Mouse (Mus musculus): ENCODE measurements at regions not wholly inside any gene's neighbourhood (a gene's known extent, or its start where the extent isn't known, plus 50 kb on each side); places are given as distances from the start of the nearest gene placed in this dataset.

DNA sequence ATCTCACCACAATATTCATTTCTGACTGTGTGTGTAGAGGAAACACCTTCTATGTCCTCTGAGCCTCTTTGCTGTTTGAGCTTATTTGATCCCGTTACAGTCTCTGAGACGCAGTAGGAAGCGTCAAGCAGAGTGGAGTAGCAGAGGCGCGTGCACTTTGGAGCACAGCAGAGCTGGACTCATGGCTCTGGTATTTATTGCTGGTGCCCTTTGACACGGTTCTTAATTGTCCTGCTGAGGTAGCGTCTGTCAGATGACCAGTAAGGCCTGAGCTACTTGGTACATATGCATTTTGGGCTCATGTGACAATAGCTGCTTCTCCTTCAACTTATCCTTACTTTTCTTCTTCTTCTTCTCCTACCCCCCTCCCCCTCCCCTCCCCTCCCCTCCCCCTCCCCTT, 195.8 kb downstream of the Foxo1 start:
- no peak overlapping the region for H3K9ac ChIP-seq (ENCODE audit: low read length)
- H3K4me2 ChIP-seq (ENCODE audit: low read length): no peak overlapping the region
- no peaks in the 10 kb centered on the region for H3K27me3 ChIP-seq (replicated peaks; ENCODE audit: control insufficient read depth, insufficient read depth, low read length)
- DNase-seq (ENCODE audit: low spot score) (no peak), ATAC-seq (no peak)
- H3K4me3 ChIP-seq (ENCODE audit: low read depth, low read length): no peak overlapping the region
- no peaks in the 10 kb centered on the region for H3K36me3 ChIP-seq (ENCODE audit: control insufficient read depth, insufficient read depth, low read length)
- H3K9me3 ChIP-seq (replicated peaks; ENCODE audit: control insufficient read depth, low read length): no peaks in the 10 kb centered on the region
- H3K4me1 ChIP-seq (ENCODE audit: control insufficient read depth, insufficient read depth, low read length): no peaks in the 10 kb centered on the region
- H3K27ac ChIP-seq (ENCODE audit: low read depth, low read length): no peak overlapping the region
- WGBS: 83% methylated on average over 7 of the region's 7 CpGs

DNA sequence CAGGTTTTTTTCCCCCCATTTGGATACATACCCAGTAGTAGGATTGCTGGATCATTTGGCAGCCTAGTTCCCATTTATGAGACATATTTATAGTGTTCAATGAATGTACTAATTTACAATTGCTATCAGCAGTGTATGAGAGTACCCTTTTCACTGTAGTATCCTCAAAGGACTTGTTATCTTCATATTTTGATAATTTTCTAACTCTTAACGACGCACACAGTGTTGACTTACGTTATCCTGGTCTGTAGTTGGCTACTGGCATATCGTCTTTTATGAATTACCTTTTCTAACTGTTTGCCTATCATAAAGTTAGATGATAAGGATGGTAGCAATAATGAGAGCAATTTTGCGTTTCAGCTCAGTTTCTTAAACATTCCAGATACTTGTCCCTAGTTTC, 186.8 kb downstream of the Foxo1 start:
- Histone ChIP-seq H3K4me2 (ENCODE audit: low read length) (no peak overlapping the region), H3K9me3 (replicated peaks; ENCODE audit: control insufficient read depth, low read length) (no peaks in the 10 kb centered on the region), H3K27me3 (replicated peaks; ENCODE audit: control insufficient read depth, insufficient read depth, low read length) (no peaks in the 10 kb centered on the region), H3K9ac (ENCODE audit: low read length) (no peak overlapping the region), H3K36me3 (ENCODE audit: control insufficient read depth, insufficient read depth, low read length) (no peaks in the 10 kb centered on the region), H3K4me1 (ENCODE audit: control insufficient read depth, insufficient read depth, low read length) (no peaks in the 10 kb centered on the region), H3K4me3 (ENCODE audit: low read depth, low read length) (no peak overlapping the region), H3K27ac (ENCODE audit: low read depth, low read length) (no peak overlapping the region)
- ATAC-seq (no peak), DNase-seq (ENCODE audit: low spot score) (no peak)
- WGBS: 93% methylated on average over 5 of the region's 5 CpGs

DNA sequence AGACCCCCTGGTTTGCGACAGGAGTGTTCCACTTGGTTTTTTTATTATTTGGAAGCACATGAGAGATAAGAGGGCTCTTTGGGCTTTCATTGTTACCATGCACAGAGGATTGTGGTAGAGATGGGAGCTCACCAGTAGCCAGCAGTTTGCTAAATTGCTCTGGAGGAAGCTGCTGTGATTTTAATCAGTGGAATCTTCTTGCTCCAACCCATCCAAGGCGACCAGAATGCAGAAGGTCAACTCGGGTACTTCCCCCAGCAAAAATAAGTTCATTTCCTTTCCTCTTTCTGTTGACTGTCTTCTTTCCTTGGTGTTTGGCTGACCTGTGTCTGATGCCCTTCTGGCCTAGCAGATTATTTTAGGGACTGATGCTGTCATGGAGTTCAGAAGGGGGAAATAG, 184.9 kb downstream of the Foxo1 start:
- Histone ChIP-seq H3K27me3 (replicated peaks; ENCODE audit: control insufficient read depth, insufficient read depth, low read length) (no peaks in the 10 kb centered on the region), H3K9me3 (replicated peaks; ENCODE audit: control insufficient read depth, low read length) (no peaks in the 10 kb centered on the region), H3K9ac (ENCODE audit: low read length) (no peak overlapping the region), H3K27ac (ENCODE audit: low read depth, low read length) (no peak overlapping the region), H3K4me3 (ENCODE audit: low read depth, low read length) (no peak overlapping the region), H3K4me2 (ENCODE audit: low read length) (no peak overlapping the region), H3K36me3 (ENCODE audit: control insufficient read depth, insufficient read depth, low read length) (no peaks in the 10 kb centered on the region), H3K4me1 (ENCODE audit: control insufficient read depth, insufficient read depth, low read length) (no peaks in the 10 kb centered on the region)
- ATAC-seq (no peak), DNase-seq (ENCODE audit: low spot score) (no peak)
- 96% methylated on average over 3 of the region's 3 CpGs for WGBS

DNA sequence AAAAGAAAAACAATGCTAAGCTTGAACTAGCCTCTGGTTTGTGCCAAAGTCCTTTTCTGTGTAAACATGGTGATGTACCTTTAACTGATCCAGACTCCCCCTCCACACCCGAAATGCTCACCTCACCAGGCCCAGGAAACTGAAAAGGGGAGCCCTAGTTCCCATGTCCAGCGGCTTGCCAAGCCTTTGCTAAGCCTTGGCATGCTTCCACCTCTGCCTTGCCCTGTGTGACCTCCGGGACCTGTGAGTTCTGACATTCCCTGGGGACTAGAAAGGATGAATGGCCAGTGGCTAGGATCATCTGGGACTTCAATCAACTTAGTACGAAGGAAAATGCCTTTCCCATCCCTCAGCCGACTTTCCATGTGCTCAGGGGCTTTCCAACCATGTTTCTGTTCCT, 184.2 kb downstream of the Foxo1 start:
- 72% methylated on average over 5 of the region's 5 CpGs for WGBS
- Histone ChIP-seq H3K4me1 (ENCODE audit: control insufficient read depth, insufficient read depth, low read length) (no peaks in the 10 kb centered on the region), H3K4me2 (ENCODE audit: low read length) (no peak overlapping the region), H3K27me3 (replicated peaks; ENCODE audit: control insufficient read depth, insufficient read depth, low read length) (no peaks in the 10 kb centered on the region), H3K4me3 (ENCODE audit: low read depth, low read length) (no peak overlapping the region), H3K36me3 (ENCODE audit: control insufficient read depth, insufficient read depth, low read length) (no peaks in the 10 kb centered on the region), H3K9ac (ENCODE audit: low read length) (no peak overlapping the region), H3K9me3 (replicated peaks; ENCODE audit: control insufficient read depth, low read length) (no peaks in the 10 kb centered on the region), H3K27ac (ENCODE audit: low read depth, low read length) (no peak overlapping the region)
- ATAC-seq (no peak), DNase-seq (ENCODE audit: low spot score) (no peak)

DNA sequence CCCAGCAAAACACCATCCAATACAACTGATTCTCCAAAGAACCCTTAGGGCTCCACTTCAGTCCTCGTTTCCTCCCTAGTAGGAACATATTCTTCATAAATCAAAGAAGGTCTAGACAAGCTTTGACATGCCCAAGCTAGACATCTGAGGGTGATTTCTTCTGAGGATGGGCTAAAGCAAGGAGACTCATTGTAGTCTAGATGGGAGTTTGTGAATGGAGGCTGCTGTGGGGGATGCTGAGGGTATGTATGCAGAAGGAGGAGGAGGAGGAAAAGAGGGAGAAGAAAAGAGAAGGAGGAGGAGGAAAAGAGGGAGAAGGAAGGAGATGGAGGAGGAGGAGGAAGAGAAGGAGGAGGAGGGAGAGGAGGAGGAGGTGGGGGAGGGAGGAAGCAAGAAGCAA, 178.9 kb downstream of the Foxo1 start:
- ATAC-seq: no peak
- no peak for DNase-seq (ENCODE audit: low spot score)
- Histone ChIP-seq H3K4me3 (ENCODE audit: low read depth, low read length) (no peak overlapping the region), H3K27ac (ENCODE audit: low read depth, low read length) (no peak overlapping the region), H3K36me3 (ENCODE audit: control insufficient read depth, insufficient read depth, low read length) (no peaks in the 10 kb centered on the region), H3K9ac (ENCODE audit: low read length) (no peak overlapping the region), H3K4me1 (ENCODE audit: control insufficient read depth, insufficient read depth, low read length) (0 out of 2 replicates have a peak, but pooled peaks cover 3% of the 10 kb centered on the region), H3K9me3 (replicated peaks; ENCODE audit: control insufficient read depth, low read length) (no peaks in the 10 kb centered on the region), H3K4me2 (ENCODE audit: low read length) (no peak overlapping the region), H3K27me3 (replicated peaks; ENCODE audit: control insufficient read depth, insufficient read depth, low read length) (no peaks in the 10 kb centered on the region)
- WGBS: 73% methylated on average over 1 of the region's 1 CpGs

DNA sequence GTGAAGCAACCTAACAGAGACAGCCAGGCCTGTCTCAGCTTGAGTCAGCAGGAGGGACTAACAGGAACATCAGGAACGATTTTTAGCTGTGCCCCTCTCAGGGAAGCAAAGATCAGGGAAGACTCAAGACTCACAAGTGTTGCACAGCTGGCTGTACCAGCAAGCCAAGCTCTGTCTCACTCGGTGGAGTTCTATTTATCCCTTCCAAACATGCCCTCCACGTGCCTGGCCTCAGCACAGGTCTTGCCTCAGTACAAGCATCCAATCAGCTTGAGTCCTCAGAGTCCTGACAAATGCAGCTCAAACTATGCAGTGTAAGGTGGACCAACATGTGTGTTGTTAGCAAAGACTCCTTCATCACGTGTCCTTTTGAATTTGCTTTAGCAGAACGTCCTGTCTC, 178.4 kb downstream of the Foxo1 start:
- Histone ChIP-seq H3K4me2 (ENCODE audit: low read length) (no peak overlapping the region), H3K9ac (ENCODE audit: low read length) (no peak overlapping the region), H3K9me3 (replicated peaks; ENCODE audit: control insufficient read depth, low read length) (no peaks in the 10 kb centered on the region), H3K4me1 (ENCODE audit: control insufficient read depth, insufficient read depth, low read length) (0 out of 2 replicates have a peak, but pooled peaks cover 3% of the 10 kb centered on the region), H3K4me3 (ENCODE audit: low read depth, low read length) (no peak overlapping the region), H3K27ac (ENCODE audit: low read depth, low read length) (no peak overlapping the region), H3K27me3 (replicated peaks; ENCODE audit: control insufficient read depth, insufficient read depth, low read length) (no peaks in the 10 kb centered on the region), H3K36me3 (ENCODE audit: control insufficient read depth, insufficient read depth, low read length) (no peaks in the 10 kb centered on the region)
- DNase-seq (ENCODE audit: low spot score) (no peak), ATAC-seq (no peak)
- 82% methylated on average over 5 of the region's 5 CpGs for WGBS

DNA sequence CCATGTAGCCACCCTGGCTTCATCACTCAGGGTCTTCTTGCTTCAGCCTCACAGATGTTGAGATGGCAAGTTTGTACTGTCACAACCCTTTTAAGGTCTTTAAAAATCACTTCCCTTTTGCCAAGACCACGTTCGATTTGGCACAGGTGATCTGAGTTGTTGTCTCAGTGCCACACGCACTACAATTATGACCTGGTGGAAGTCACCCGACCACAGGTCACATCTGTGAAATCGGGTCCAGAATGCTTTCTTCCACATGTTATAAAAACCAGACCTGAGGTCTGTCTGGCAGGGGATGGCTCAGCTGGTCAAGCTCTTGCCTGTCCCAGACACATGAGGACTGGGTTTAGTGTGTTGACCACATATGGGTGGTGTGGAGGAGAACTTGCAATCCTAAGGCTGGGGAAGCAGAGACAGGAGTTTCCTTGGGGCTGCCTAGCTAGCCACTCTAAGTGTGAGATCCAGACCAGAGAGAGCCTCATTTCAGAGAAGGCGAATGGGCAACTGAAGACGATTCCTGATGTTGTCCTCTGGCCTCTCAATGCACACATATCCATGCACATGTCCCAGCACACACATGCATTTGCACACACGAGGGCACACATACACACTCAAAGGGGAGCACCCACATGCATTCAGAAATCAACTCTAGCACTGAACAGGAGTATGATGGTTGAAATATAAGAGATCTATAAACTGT, 176.4 kb downstream of the Foxo1 start:
- Histone ChIP-seq H3K4me2 (ENCODE audit: low read length) (no peak overlapping the region), H3K9ac (ENCODE audit: low read length) (no peak overlapping the region), H3K4me1 (ENCODE audit: control insufficient read depth, insufficient read depth, low read length) (0 out of 2 replicates have a peak, but pooled peaks cover 3% of the 10 kb centered on the region), H3K27me3 (replicated peaks; ENCODE audit: control insufficient read depth, insufficient read depth, low read length) (no peaks in the 10 kb centered on the region), H3K4me3 (ENCODE audit: low read depth, low read length) (no peak overlapping the region), H3K9me3 (replicated peaks; ENCODE audit: control insufficient read depth, low read length) (no peaks in the 10 kb centered on the region), H3K36me3 (ENCODE audit: control insufficient read depth, insufficient read depth, low read length) (no peaks in the 10 kb centered on the region), H3K27ac (ENCODE audit: low read depth, low read length) (no peak overlapping the region)
- ATAC-seq (no peak), DNase-seq (ENCODE audit: low spot score) (no peak)
- 91% methylated on average over 8 of the region's 8 CpGs for WGBS

DNA sequence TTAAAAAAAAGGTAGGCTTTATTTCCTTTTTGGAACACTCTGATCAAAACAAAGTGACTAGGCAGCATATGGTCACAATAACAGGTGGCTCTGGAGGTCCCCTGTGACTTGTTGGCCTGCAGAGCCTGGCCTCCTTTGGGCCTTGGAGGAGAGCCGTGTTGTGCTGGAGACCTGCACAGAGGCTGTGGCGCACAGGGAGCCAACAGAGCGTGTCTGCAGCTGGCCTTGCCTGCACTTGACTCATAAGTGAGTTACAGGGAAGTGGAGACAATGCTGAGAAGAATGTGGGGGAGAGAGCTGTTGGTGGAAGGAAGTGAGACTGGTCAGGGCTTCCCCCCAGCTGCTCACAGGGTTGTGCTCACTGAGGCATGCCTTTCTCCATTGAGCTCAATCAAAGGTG, 175.7 kb downstream of the Foxo1 start:
- Histone ChIP-seq H3K4me2 (ENCODE audit: low read length) (no peak overlapping the region), H3K9ac (ENCODE audit: low read length) (no peak overlapping the region), H3K27me3 (replicated peaks; ENCODE audit: control insufficient read depth, insufficient read depth, low read length) (no peaks in the 10 kb centered on the region), H3K27ac (ENCODE audit: low read depth, low read length) (no peak overlapping the region), H3K4me1 (ENCODE audit: control insufficient read depth, insufficient read depth, low read length) (0 out of 2 replicates have a peak, but pooled peaks cover 3% of the 10 kb centered on the region), H3K36me3 (ENCODE audit: control insufficient read depth, insufficient read depth, low read length) (no peaks in the 10 kb centered on the region), H3K4me3 (ENCODE audit: low read depth, low read length) (no peak overlapping the region), H3K9me3 (replicated peaks; ENCODE audit: control insufficient read depth, low read length) (no peaks in the 10 kb centered on the region)
- ATAC-seq (no peak), DNase-seq (ENCODE audit: low spot score) (peak; percentile 13)
- 21% methylated on average over 3 of the region's 3 CpGs for WGBS

DNA sequence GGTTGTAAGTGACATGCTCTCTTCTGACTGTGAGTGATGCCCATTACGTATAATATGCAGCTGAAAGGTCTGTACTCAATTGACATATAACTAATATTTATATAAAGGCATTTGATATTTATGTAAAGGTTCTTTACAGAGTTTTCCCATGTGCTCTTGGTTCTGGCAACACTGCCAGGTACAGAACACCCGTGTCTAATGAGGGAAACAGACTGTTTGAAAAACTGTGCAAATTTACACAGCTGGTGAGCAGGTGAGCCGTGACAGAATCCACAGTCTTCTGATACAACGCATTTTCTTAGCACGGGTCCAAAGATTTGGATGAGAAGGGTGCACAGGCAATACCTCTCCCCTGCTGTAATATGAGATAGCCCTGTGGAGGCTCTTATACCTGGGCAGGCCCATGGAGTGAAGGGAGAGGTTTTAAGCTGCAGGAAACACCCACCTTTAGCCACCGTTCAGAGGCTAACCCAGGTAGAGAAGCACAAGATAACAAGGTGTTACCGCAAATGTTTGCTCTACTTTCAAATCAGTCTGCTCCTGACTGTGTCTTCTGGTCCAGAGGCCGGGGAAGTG, 161.0 kb downstream of the Foxo1 start:
- ATAC-seq: no peak
- 82% methylated on average over 8 of the region's 8 CpGs for WGBS

More for the DNA sequence above, 161.0 kb downstream of the Foxo1 start:
- H3K4me2 ChIP-seq (ENCODE audit: low read length): no peak overlapping the region
- no peaks in the 10 kb centered on the region for H3K4me1 ChIP-seq (ENCODE audit: control insufficient read depth, insufficient read depth, low read length)
- no peaks in the 10 kb centered on the region for H3K36me3 ChIP-seq (ENCODE audit: control insufficient read depth, insufficient read depth, low read length)
- H3K4me3 ChIP-seq (ENCODE audit: low read depth, low read length): no peak overlapping the region
- DNase-seq (ENCODE audit: low spot score): no peak
- H3K9me3 ChIP-seq (replicated peaks; ENCODE audit: control insufficient read depth, low read length): no peaks in the 10 kb centered on the region
- H3K27ac ChIP-seq (ENCODE audit: low read depth, low read length): no peak overlapping the region
- no peaks in the 10 kb centered on the region for H3K27me3 ChIP-seq (replicated peaks; ENCODE audit: control insufficient read depth, insufficient read depth, low read length)
- no peak overlapping the region for H3K9ac ChIP-seq (ENCODE audit: low read length)
